Mouse (Mus musculus) small intestine, adult 2 months (tissue): Measurements from ENCODE around the gene Ptprn2. TPM values are rescaled to one million over a fixed set of nuclear protein-coding genes. Genes with fewer than 3 reads are reported as not detected.

ENCODE experiments used
- H3K27ac ChIP-seq: fragments of 200-500 bp; 2 replicates; pipeline ENCODE4 v1.5.1; 2012; ENCODE audit warnings: low read depth, low read length, control low read depth, inconsistent platforms; ENCODE audit not compliant: insufficient read depth
- H3K27me3 ChIP-seq: fragments of 200-500 bp; 2 replicates; pipeline ENCODE4 v1.6.1; 2012; ENCODE audit warnings: mild to moderate bottlenecking, moderate library complexity, low read length, inconsistent platforms; ENCODE audit not compliant: control insufficient read depth, insufficient read depth
- H3K36me3 ChIP-seq: fragments of 200-500 bp; 2 replicates; pipeline ENCODE4 v1.6.1; 2012; ENCODE audit warnings: mild to moderate bottlenecking, low read length, control low read depth, inconsistent platforms; ENCODE audit not compliant: control insufficient read depth, insufficient read depth
- H3K4me1 ChIP-seq: fragments of 200-500 bp; 2 replicates; pipeline ENCODE4 v1.6.1; 2012; ENCODE audit warnings: low read length, inconsistent platforms, mixed read lengths; ENCODE audit not compliant: control insufficient read depth, insufficient read depth, insufficient read length
- H3K4me3 ChIP-seq: fragments of 200-500 bp; 2 replicates; pipeline ENCODE4 v1.5.1; 2012; ENCODE audit warnings: low read depth, mild to moderate bottlenecking, control low read depth, inconsistent platforms, low read length, moderate library complexity
- CTCF ChIP-seq: fragments of 200-500 bp; IDR thresholded peaks from 2 replicates; pipeline ENCODE4 v1.5.1; 2012; ENCODE audit warnings: low read depth, mild to moderate bottlenecking, control low read depth, inconsistent platforms, low read length, moderate library complexity, mixed read lengths; ENCODE audit not compliant: insufficient replicate concordance, insufficient read length; ENCODE audit errors: extremely low read depth
- POLR2A ChIP-seq: fragments of 200-500 bp; IDR thresholded peaks from 2 replicates; pipeline ENCODE4 v1.6.1; 2012; ENCODE audit warnings: low read depth, mild to moderate bottlenecking, control low read depth, inconsistent platforms, low read length, moderate library complexity
- WGBS: fragments of 180-500 bp; shearing (Covaris S2); methylation state at CpG from one replicate; pipeline ENCODE4 v1.1.7; 2018; 5-methylcytosine and 5-hydroxymethylcytosine counted together
- polyA plus RNA-seq: library from polyadenylated mRNA; depleted of rRNA; stranded (reverse); fragments of >200 nt; gene quantifications from 2 replicates; pipeline ENCODE4 v1.2.3, GENCODE M21; 2012

Ptprn2 gene
- polyA plus RNA-seq, 1 experiment: 11.6 TPM

DNA sequence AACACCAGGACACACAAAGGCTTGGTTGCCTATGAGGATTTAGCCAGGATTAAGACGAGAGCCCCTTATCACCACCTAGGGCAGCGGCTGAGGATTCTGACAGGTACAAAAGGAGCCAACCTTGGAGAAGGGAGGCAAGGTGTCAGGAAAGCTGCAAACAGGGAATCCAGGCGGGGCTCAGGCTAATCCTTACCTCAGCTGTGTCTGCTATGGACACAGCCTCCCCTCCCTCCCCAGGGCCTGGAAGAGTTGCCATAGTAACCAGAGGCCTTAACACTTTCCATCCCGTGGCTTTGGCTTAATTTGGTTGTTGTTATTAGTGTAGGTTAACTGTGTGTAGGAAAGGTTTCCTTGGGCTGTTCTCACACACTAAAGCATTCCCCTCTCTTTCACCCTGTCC, 787.6 kb downstream of the Ptprn2 start:
- TF ChIP-seq POLR2A: no peak
- TF ChIP-seq CTCF: no peak
- no peak overlapping the region for H3K4me3 ChIP-seq
- no peaks in the 10 kb centered on the region for H3K4me1 ChIP-seq
- no peaks in the 10 kb centered on the region for H3K27me3 ChIP-seq
- H3K36me3 ChIP-seq: no peaks in the 10 kb centered on the region
- WGBS: 10% methylated on average over 4 of the region's 4 CpGs
- no peak overlapping the region for H3K27ac ChIP-seq

DNA sequence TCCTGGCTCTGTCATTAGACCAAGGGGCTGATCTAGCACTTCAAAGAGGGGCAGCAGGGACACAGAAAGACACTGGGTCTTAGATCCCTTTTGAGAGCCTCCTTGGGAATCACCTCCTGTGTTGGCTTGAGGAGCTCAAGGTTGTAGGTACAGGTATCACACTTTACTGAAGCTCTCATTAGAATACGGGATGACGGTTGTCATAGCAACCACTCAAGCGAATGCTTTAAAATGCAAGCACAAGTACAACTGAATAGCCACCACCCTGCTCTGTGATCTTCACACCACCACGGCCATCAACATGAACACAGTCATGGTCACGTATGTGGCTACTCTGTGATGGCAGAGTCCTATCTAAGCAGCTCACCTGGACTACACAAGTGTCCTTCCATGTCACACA, 789.1 kb downstream of the Ptprn2 start:
- 81% methylated on average over 5 of the region's 5 CpGs for WGBS
- no peak for TF ChIP-seq CTCF
- no peak for TF ChIP-seq POLR2A
- no peaks in the 10 kb centered on the region for H3K4me1 ChIP-seq
- no peaks in the 10 kb centered on the region for H3K27me3 ChIP-seq
- no peak overlapping the region for H3K4me3 ChIP-seq
- H3K27ac ChIP-seq: no peak overlapping the region
- H3K36me3 ChIP-seq: no peaks in the 10 kb centered on the region

DNA sequence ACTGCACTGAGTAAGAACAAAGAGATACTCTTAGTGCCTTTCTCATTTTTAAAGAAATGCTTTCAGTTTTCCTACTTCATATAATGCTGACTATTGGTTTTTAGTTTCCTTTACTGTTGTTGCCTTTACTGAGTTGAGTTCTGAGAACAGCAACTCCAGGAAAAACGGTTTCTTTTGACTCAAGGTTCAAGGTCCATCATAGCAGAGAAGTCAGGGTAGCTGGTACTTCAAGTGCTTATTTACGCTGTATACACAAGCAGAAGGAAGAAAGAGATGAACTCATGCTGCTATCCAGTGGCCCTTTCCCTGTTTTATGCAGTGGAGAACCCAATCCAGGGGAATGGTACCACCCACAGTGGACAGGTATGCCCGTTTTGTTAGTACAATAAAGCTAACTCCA, 795.3 kb downstream of the Ptprn2 start:
- 60% methylated on average over 3 of the region's 3 CpGs for WGBS
- no peak overlapping the region for H3K27ac ChIP-seq
- no peaks in the 10 kb centered on the region for H3K36me3 ChIP-seq
- H3K27me3 ChIP-seq: no peaks in the 10 kb centered on the region
- TF ChIP-seq POLR2A: no peak
- TF ChIP-seq CTCF: no peak
- no peak overlapping the region for H3K4me3 ChIP-seq
- H3K4me1 ChIP-seq: no peaks in the 10 kb centered on the region

DNA sequence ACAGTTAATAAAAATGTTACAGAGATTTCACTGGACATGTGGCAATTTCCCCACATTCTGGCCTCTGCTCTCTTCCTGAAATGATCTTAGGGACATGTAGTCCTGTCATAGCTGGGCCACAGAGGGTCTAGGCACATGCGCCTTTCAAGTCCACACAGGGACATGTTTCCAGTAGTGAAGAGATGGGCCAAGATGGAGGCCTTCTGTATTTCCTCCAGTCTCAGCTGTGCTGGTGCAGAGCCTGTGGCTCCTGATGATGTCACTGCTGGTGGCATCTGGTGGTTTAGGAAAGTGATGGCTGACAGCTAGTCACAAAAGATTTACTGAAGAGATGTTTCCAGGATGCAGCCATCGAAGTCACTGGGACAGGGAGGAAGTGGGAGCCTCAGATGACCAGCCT, 797.1 kb downstream of the Ptprn2 start:
- H3K4me3 ChIP-seq: no peak overlapping the region
- 75% methylated on average over 2 of the region's 2 CpGs for WGBS
- H3K36me3 ChIP-seq: no peaks in the 10 kb centered on the region
- no peak overlapping the region for H3K27ac ChIP-seq
- TF ChIP-seq CTCF: no peak
- no peaks in the 10 kb centered on the region for H3K27me3 ChIP-seq
- H3K4me1 ChIP-seq: no peaks in the 10 kb centered on the region

DNA sequence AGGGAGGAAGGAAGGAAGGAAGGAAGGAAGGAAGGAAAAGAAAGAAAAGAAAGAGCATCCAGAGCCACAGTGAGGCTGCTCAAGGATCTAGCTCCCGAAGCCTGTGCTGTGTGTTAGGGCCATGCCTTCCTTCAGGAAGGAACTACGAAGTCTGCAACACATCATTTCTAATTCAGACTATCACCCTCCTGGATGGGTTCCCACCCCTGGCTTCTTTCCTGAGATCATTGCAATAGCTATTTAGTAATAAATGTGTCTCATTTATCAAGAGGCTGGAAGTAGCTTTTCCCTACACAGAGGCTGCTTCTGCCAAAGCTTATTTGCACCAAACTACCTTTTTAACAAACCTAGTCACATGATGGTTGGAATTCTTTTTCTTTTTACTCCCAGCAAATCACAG, 801.9 kb downstream of the Ptprn2 start:
- TF ChIP-seq CTCF (no peak), POLR2A (no peak)
- 65% methylated on average over 2 of the region's 2 CpGs for WGBS
- Histone ChIP-seq H3K27ac (no peak overlapping the region), H3K4me3 (no peak overlapping the region), H3K36me3 (no peaks in the 10 kb centered on the region), H3K4me1 (no peaks in the 10 kb centered on the region), H3K27me3 (no peaks in the 10 kb centered on the region)

DNA sequence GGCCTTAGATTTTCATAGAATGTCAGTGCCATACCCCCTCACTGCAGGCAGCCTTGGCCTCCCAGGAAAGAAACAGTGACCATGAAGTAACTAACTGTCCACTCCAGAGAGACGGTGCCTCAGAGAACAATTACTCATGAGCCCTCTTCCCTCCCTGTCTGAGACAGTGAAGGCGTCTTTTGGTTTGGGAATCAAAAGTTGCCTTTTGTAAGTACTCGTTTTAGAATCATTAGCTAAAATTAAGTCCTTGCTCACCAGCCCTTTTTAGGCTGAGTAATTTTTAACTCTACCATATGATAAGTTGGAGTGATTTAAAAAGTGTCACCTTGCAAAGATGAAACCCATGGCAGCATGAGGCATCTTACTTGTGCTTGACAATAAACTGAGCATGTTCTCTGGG, 806.4 kb downstream of the Ptprn2 start:
- no peak for TF ChIP-seq POLR2A
- TF ChIP-seq CTCF: no peak
- no peaks in the 10 kb centered on the region for H3K36me3 ChIP-seq
- no peak overlapping the region for H3K4me3 ChIP-seq
- no peaks in the 10 kb centered on the region for H3K4me1 ChIP-seq
- H3K27me3 ChIP-seq: no peaks in the 10 kb centered on the region
- WGBS: 68% methylated on average over 3 of the region's 3 CpGs
- H3K27ac ChIP-seq: no peak overlapping the region

DNA sequence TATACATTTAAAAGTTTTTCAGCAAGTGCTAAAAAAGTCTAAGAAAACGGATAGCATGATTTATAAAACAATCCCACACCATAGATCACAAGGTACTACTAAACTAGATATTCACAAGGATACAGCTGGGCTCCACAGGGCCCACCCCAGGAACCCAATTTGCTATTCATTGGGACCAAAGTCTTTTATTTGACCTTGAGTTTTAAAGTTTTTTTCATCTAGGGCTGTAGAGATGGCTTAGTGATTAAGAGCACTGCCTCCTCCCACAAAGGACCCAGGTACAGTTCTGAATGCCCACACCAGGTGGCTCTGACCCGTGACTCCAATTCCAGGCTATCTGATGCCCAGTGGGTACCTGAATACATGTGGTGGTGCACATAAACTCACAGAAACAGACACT, 811.3 kb downstream of the Ptprn2 start:
- H3K27me3 ChIP-seq: no peaks in the 10 kb centered on the region
- no peaks in the 10 kb centered on the region for H3K36me3 ChIP-seq
- 52% methylated on average over 2 of the region's 2 CpGs for WGBS
- no peak for TF ChIP-seq CTCF
- no peak for TF ChIP-seq POLR2A
- H3K4me3 ChIP-seq: no peak overlapping the region
- H3K27ac ChIP-seq: no peak overlapping the region
- no peaks in the 10 kb centered on the region for H3K4me1 ChIP-seq

DNA sequence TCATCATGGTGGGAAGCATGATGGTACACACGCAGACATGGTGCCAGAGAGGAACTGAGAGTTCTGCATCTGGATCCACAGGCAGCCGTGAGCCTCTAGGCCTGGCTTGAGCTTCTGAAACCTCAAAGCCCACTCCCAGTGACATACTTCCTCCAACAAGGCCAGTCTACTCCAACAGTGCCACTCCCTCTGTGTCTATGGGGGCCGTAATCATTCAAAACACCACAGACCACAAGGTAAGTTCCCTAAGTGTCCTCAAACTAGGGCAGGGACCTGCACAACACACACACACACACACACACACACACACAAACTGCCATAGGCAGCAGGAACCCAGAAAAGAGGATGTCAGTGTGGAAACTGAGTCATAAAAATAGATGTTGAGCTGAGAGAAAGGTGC, 813.6 kb downstream of the Ptprn2 start:
- Histone ChIP-seq H3K4me1 (no peaks in the 10 kb centered on the region), H3K36me3 (no peaks in the 10 kb centered on the region), H3K27me3 (no peaks in the 10 kb centered on the region), H3K4me3 (no peak overlapping the region), H3K27ac (no peak overlapping the region)
- TF ChIP-seq POLR2A (no peak), CTCF (no peak)
- 80% methylated on average over 3 of the region's 3 CpGs for WGBS
